Mouse (Mus musculus) liver, embryonic 15.5 days (tissue): ENCODE data around the gene Mobp. TPM values are rescaled to one million over a fixed set of nuclear protein-coding genes. Genes with fewer than 3 reads are reported as not detected.

Experiments used
- ATAC-seq: fragments of 200-750 bp; cut with Nextera tagmentation; 2 replicates; pipeline ENCODE4 v1.8.0; 2017; ENCODE audit warnings: moderate number of reproducible peaks, mild to moderate bottlenecking, moderate library complexity; ENCODE audit not compliant: insufficient read depth
- H3K27ac ChIP-seq: fragments of 300-500 bp; sonication (generic); replicated peaks from 2 replicates; pipeline ENCODE4 v1.5.1; 2015; ENCODE audit warnings: mild to moderate bottlenecking, inconsistent platforms
- H3K27me3 ChIP-seq: fragments of 300-500 bp; sonication (generic); 2 replicates; pipeline ENCODE4 v1.6.1; 2015; ENCODE audit warnings: mild to moderate bottlenecking, inconsistent platforms
- H3K36me3 ChIP-seq: fragments of 300-500 bp; sonication (generic); replicated peaks from 2 replicates; pipeline ENCODE4 v1.6.1; 2015; ENCODE audit warnings: moderate library complexity, mild to moderate bottlenecking, inconsistent platforms
- H3K4me1 ChIP-seq: fragments of 300-500 bp; sonication (generic); replicated peaks from 2 replicates; pipeline ENCODE4 v1.6.1; 2015; ENCODE audit warnings: inconsistent platforms
- H3K4me2 ChIP-seq: fragments of 300-500 bp; sonication (generic); 2 replicates; pipeline ENCODE4 v1.6.1; 2015; ENCODE audit warnings: moderate library complexity, mild to moderate bottlenecking, inconsistent platforms
- H3K4me3 ChIP-seq: fragments of 300-500 bp; sonication (generic); replicated peaks from 2 replicates; pipeline ENCODE4 v1.5.1; 2015; ENCODE audit warnings: mild to moderate bottlenecking, inconsistent platforms
- H3K9ac ChIP-seq: fragments of 300-500 bp; sonication (generic); 2 replicates; pipeline ENCODE4 v1.6.1; 2015; ENCODE audit warnings: moderate library complexity, mild to moderate bottlenecking, inconsistent platforms
- H3K9me3 ChIP-seq: fragments of 300-500 bp; sonication (generic); replicated peaks from 2 replicates; pipeline ENCODE4 v1.6.1; 2016; ENCODE audit warnings: inconsistent platforms
- WGBS: fragments of 180-500 bp; shearing (Covaris S2); methylation state at CpG from one replicate; pipeline ENCODE4 v1.1.7; 2015; ENCODE audit warnings: mixed read lengths; ENCODE audit not compliant: insufficient replicate concordance; 5-methylcytosine and 5-hydroxymethylcytosine counted together
- polyA plus RNA-seq: library from polyadenylated mRNA; unstranded; fragments of >200 nt; fragmentation: Nextera tagmentation; extraction: Ambion mirVana; gene quantifications from 2 replicates; pipeline ENCODE4 v1.2.1, GENCODE M21; 2015

Gene Mobp
- polyA plus RNA-seq, 1 experiment from 2014 or later = not detected

DNA sequence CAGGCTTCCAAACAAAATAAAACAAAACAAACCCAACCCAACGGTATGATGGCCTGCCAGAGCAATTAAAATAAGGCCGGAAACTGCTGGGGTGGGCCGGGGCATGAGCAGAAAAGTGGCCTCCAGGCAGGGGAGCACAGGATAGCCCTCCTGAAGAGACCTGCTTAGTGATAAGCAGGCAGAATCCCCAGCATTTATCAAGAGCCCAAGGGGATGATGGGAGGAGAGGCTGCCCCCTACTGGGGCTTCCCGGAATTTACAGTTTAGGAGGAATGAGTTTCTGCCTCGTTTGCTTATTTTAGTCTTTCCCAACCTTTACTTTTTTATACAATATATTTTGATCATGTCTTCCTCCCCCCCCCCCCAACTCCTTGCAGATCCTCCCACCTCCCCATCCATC lies 37.3 kb downstream of the Mobp start:
- H3K4me1 ChIP-seq = no peaks in the 10 kb centered on the region
- H3K9me3 ChIP-seq = no peaks in the 10 kb centered on the region
- H3K27ac ChIP-seq = no peak overlapping the region
- no peaks in the 10 kb centered on the region for H3K36me3 ChIP-seq
- peaks cover 7% of the 10 kb centered on the region; the same call in 1 of the 2 replicates for H3K27me3 ChIP-seq
- no peak overlapping the region for H3K4me3 ChIP-seq
- no peak for ATAC-seq
- H3K9ac ChIP-seq = no peak overlapping the region
- 58% methylated on average over 5 of the region's 5 CpGs for WGBS
- no peak overlapping the region for H3K4me2 ChIP-seq

DNA sequence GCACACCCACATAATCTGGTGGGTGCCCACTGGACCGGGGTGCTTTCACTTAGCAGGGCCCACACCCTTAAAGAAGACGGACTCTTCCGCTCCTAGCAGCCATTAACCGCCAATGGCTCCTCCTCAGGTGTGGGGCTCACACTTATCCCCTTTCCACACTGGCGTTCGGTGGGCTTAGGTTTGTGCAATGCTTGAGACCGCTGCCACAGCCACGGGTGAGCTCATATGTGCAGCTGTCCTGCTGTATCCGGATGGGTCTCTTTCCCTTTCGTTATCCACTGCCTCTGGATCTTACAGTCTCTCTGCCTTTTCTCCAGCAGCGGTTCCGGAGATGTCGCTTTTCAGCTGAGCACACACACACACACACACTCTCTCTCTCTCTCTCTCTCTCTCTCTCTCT lies 41.4 kb downstream of the Mobp start:
- Histone ChIP-seq H3K4me3 (peak overlapping the region; percentile 27), H3K27ac (no peak overlapping the region), H3K9me3 (no peaks in the 10 kb centered on the region), H3K9ac (no peak overlapping the region), H3K4me2 (peak overlapping the region; percentile 53), H3K36me3 (no peaks in the 10 kb centered on the region), H3K27me3 (peaks cover 7% of the 10 kb centered on the region; the same call in 1 of the 2 replicates), H3K4me1 (no peaks in the 10 kb centered on the region)
- 44% methylated on average over 13 of the region's 13 CpGs for WGBS
- no peak for ATAC-seq

DNA sequence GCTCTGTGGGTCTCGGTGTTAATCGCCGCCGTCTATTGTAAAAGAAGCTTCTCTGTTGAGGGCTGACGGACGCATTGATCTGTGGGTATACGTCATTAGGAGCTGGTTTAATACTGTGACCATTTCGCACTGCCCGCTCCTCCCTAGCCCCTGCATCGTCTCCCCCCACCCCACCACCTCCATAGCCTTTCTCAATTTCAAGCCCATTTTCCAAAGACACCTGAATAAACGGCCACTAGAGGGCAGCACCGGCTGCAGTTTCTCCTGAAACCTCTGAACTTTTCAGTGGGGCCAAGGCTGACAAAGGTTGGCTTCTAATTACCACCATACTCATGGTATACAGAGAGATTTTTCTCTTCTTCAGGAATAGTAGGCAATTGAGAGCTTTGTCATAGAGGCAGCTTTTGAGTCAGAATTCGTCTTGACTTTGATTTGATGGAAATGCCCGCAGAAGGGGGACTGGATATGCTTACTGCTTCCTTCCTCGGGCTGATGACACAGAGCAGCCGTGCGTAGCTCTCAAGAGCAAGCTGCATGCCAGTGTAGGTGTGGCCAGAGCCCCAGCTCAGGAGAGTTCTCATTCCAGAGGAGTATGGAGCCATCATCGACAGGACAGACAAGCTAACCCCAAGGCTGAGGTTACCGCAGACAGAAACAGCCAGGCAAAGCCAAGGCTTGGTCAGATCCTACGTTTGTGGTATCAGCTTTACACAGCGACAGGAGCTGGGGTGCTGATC lies 42.0 kb downstream of the Mobp start:
- Histone ChIP-seq H3K9ac (no peak overlapping the region), H3K9me3 (no peaks in the 10 kb centered on the region), H3K27me3 (peaks cover 7% of the 10 kb centered on the region; the same call in 1 of the 2 replicates), H3K4me3 (peak overlapping the region; percentile 27), H3K4me1 (no peaks in the 10 kb centered on the region), H3K4me2 (peak overlapping the region; percentile 53), H3K36me3 (no peaks in the 10 kb centered on the region), H3K27ac (no peak overlapping the region)
- no peak for ATAC-seq
- WGBS = 22% methylated on average over 21 of the region's 21 CpGs

DNA sequence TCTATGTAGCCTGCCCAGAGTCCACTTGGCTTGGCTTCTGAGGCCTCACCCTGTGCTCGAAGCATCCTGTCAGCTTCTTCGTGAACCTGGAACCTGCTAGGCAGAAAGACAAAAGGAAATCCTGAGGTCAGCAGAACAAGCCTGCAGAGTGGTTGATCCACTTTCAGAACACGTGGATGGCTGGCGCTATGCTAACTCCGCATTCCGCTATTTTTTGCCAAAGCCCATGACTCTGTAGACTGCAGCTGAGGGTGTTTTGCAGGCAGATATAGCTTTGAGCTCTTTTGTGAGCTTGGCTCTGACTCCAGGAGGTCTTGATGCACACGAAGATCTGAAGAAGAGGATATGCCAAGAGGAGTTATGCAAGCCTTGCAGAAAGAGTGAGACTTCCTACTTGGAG lies 43.2 kb downstream of the Mobp start:
- Histone ChIP-seq H3K4me2 (no peak overlapping the region), H3K4me3 (no peak overlapping the region), H3K27ac (no peak overlapping the region), H3K9me3 (no peaks in the 10 kb centered on the region), H3K4me1 (no peaks in the 10 kb centered on the region), H3K9ac (no peak overlapping the region), H3K27me3 (peaks cover 7% of the 10 kb centered on the region; the same call in 1 of the 2 replicates), H3K36me3 (no peaks in the 10 kb centered on the region)
- WGBS = 55% methylated on average over 7 of the region's 7 CpGs
- ATAC-seq = no peak

DNA sequence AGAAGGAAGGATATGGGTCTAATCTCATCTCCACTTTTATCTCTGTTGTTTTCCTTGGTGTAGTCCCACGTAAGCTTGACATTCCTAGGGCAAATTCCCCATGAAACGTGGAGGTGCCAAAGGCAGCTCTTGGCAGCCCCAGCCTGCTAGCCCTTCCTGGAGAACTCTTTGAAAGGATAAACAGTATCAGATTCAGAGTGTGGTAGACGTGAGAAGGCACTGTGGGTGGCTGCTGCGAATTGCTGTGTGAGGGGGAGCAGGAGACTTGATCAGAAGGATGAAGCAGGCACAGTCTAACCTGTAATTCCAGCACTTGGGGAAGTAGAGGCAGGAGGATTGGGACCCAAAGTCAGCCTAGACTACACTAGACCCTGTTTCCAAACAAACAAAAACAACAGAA lies 51.4 kb downstream of the Mobp start:
- H3K4me1 ChIP-seq = no peaks in the 10 kb centered on the region
- H3K27me3 ChIP-seq = no peaks in the 10 kb centered on the region
- no peak overlapping the region for H3K4me2 ChIP-seq
- no peak overlapping the region for H3K9ac ChIP-seq
- H3K36me3 ChIP-seq = no peaks in the 10 kb centered on the region
- H3K9me3 ChIP-seq = no peaks in the 10 kb centered on the region
- 33% methylated on average over 4 of the region's 4 CpGs for WGBS
- no peak for ATAC-seq
- H3K27ac ChIP-seq = no peak overlapping the region
- no peak overlapping the region for H3K4me3 ChIP-seq

DNA sequence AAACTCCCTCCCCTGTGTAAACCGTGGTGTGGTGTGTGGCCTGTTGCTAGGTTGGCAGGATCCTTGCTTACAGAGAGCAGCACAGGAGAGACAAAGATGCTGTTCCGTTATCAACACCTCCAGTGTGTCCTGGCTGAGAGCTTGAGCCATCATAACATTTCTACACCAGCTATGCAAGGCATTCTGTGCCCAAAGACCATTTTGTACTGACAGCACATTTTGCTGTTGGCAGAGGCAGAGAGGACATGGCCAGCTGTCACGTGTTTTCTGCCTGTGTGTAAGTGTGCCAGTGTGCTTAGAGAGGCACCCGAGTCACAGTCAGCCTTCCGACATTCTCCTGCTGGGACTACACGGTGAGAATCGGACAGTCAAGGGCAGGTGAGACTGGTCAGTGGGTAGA lies 52.2 kb downstream of the Mobp start:
- WGBS = 61% methylated on average over 7 of the region's 7 CpGs
- no peak for ATAC-seq
- no peaks in the 10 kb centered on the region for H3K27me3 ChIP-seq
- no peak overlapping the region for H3K4me3 ChIP-seq
- no peak overlapping the region for H3K27ac ChIP-seq
- no peaks in the 10 kb centered on the region for H3K9me3 ChIP-seq
- H3K9ac ChIP-seq = no peak overlapping the region
- H3K36me3 ChIP-seq = no peaks in the 10 kb centered on the region
- no peaks in the 10 kb centered on the region for H3K4me1 ChIP-seq
- no peak overlapping the region for H3K4me2 ChIP-seq

- no peak for ATAC-seq
- H3K4me1 ChIP-seq = no peaks in the 10 kb centered on the region
- H3K4me2 ChIP-seq = no peak overlapping the region
- H3K4me3 ChIP-seq = no peak overlapping the region
- H3K9me3 ChIP-seq = no peaks in the 10 kb centered on the region
- no peaks in the 10 kb centered on the region for H3K36me3 ChIP-seq
- H3K27me3 ChIP-seq = no peaks in the 10 kb centered on the region
- H3K9ac ChIP-seq = no peak overlapping the region
- no peak overlapping the region for H3K27ac ChIP-seq
- WGBS = 19% methylated on average over 12 of the region's 12 CpGs
Measured at GRCm38 (mm10) chr9:120202683-120203082, 53.2 kb downstream of the Mobp start.

DNA sequence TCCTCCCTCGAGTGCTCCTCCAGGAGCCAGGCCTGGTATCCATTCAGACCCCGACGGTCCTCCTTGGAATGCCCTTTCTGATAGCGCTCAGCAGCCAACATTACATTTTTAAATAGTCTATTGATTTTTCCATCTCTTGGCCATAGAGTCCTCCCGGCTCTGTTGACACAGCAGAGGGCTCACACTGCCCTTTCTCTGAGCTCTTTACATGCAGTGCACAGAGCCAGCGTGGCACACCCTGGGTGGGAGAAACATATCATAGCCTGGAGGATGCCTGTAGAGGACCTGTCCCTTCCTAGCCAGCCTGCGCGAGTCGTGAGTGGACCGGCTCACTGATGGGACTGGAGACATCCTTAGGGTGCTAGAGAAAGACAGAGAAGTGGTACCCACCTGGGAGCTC lies 54.4 kb downstream of the Mobp start:
- no peak overlapping the region for H3K4me3 ChIP-seq
- no peak for ATAC-seq
- H3K4me1 ChIP-seq = no peaks in the 10 kb centered on the region
- no peak overlapping the region for H3K27ac ChIP-seq
- 64% methylated on average over 10 of the region's 10 CpGs for WGBS
- H3K4me2 ChIP-seq = no peak overlapping the region
- H3K36me3 ChIP-seq = no peaks in the 10 kb centered on the region
- no peak overlapping the region for H3K9ac ChIP-seq
- no peaks in the 10 kb centered on the region for H3K27me3 ChIP-seq
- H3K9me3 ChIP-seq = no peaks in the 10 kb centered on the region

DNA sequence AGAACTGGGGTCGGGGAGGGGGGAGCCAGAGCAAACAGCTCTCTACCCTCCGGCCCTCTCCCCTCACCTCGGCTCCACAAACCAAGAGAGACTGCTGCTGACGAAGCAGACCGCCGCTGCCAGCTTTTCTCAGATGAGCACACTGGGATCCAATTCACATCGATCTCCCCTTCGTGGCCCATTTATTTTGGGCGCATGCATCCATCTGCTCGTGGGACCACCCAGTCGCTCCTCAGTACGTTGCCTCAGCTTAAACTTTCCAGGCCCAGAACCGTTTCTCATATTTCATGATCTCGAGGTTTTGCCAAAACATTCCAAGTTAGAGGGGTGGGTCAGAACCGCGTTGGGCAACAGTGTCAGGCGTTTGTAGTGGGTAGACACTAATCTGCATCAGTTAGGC lies 57.4 kb downstream of the Mobp start:
- WGBS = 68% methylated on average over 17 of the region's 17 CpGs

GRCm38 (mm10) chr9:120210068-120210467 lies 60.6 kb downstream of the Mobp start:
- Histone ChIP-seq H3K4me1 (no peaks in the 10 kb centered on the region), H3K9me3 (no peaks in the 10 kb centered on the region), H3K9ac (no peak overlapping the region), H3K4me2 (no peak overlapping the region), H3K27ac (no peak overlapping the region), H3K36me3 (no peaks in the 10 kb centered on the region), H3K4me3 (no peak overlapping the region), H3K27me3 (no peaks in the 10 kb centered on the region)
- ATAC-seq = no peak
- 51% methylated on average over 4 of the region's 4 CpGs for WGBS

More for the DNA sequence above, 57.4 kb downstream of the Mobp start:
- Histone ChIP-seq H3K9me3 (no peaks in the 10 kb centered on the region), H3K27ac (no peak overlapping the region), H3K36me3 (no peaks in the 10 kb centered on the region), H3K4me3 (no peak overlapping the region), H3K9ac (no peak overlapping the region), H3K4me1 (no peaks in the 10 kb centered on the region), H3K27me3 (no peaks in the 10 kb centered on the region), H3K4me2 (no peak overlapping the region)
- no peak for ATAC-seq

DNA sequence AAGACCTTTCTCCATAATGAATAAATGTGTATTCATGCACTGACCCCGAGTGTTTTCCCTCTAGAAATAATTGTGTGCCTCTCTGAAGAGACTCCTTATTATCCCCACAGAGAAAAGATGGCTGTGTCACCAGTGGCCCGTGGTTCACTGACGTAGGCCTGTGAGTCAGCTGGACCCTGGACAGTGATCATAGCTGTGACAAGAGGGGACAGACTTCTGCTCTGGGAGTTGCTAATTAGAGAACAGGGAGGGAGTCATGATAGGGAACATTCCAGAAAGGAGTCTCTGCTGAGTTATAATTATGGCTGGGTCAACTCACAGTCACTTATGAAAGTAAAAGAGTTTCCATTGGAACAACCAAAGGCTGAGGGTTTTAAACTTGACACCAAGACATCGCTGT lies 61.4 kb downstream of the Mobp start:
- Histone ChIP-seq H3K4me2 (no peak overlapping the region), H3K4me1 (no peaks in the 10 kb centered on the region), H3K4me3 (no peak overlapping the region), H3K9ac (no peak overlapping the region), H3K36me3 (no peaks in the 10 kb centered on the region), H3K27ac (no peak overlapping the region), H3K9me3 (no peaks in the 10 kb centered on the region), H3K27me3 (no peaks in the 10 kb centered on the region)
- ATAC-seq = no peak
- WGBS = 51% methylated on average over 4 of the region's 4 CpGs

DNA sequence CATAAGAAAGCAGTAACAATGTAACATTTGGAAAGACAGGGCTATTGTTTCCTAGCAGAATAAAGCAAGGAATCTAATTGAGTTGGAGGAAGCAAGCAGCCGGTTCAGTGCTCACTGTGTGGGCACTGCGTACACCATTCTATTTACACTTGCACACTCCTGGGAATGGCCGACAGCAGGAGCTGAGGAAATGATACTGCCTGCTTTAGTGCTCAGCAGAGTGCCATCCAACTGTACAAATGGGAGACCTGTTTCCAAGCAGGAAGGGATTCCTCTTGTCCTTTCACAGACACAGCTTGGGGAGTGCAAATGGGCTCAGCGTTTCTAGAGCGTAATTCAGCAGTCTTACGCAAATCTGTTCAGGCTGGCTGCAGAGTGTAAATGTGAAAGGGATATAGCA lies 63.4 kb downstream of the Mobp start:
- Histone ChIP-seq H3K9ac (no peak overlapping the region), H3K27me3 (no peaks in the 10 kb centered on the region), H3K27ac (no peak overlapping the region), H3K4me3 (no peak overlapping the region), H3K4me2 (no peak overlapping the region), H3K36me3 (no peaks in the 10 kb centered on the region), H3K9me3 (no peaks in the 10 kb centered on the region), H3K4me1 (no peaks in the 10 kb centered on the region)
- ATAC-seq = no peak
- WGBS = 74% methylated on average over 6 of the region's 6 CpGs
